Mouse (Mus musculus) hindbrain, embryonic 14.5 days (tissue): ENCODE data around the gene Ube2g1. TPM values are rescaled to one million over a fixed set of nuclear protein-coding genes. Genes with fewer than 3 reads are reported as not detected.

Source experiments
- ATAC-seq: fragments of 200-750 bp; cut with Nextera tagmentation; 2 replicates; pipeline ENCODE4 v1.8.0; 2017; ENCODE audit warnings: moderate number of reproducible peaks, mild to moderate bottlenecking, moderate TSS enrichment, moderate library complexity; ENCODE audit not compliant: low FRiP score
- DNase-seq: peaks from one replicate; pipeline ENCODE4 v3.0.0-alpha.2; 2015; ENCODE audit warnings: low spot score
- H3K27ac ChIP-seq: fragments of 300-500 bp; sonication (generic); 2 replicates; pipeline ENCODE4 v1.5.1; 2014; ENCODE audit warnings: mild to moderate bottlenecking, moderate library complexity
- H3K27me3 ChIP-seq: fragments of 300-500 bp; sonication (generic); 2 replicates; pipeline ENCODE4 v1.6.1; 2014; ENCODE audit warnings: mild to moderate bottlenecking, low read length, mixed read lengths; ENCODE audit not compliant: control insufficient read depth, insufficient read depth
- H3K36me3 ChIP-seq: fragments of 300-500 bp; sonication (generic); replicated peaks from 2 replicates; pipeline ENCODE4 v1.6.1; 2014; ENCODE audit not compliant: control insufficient read depth, insufficient read depth
- H3K4me1 ChIP-seq: fragments of 300-500 bp; sonication (generic); replicated peaks from 2 replicates; pipeline ENCODE4 v1.6.1; 2014; ENCODE audit warnings: antibody characterized with exemption, low read length, mixed read lengths; ENCODE audit not compliant: control insufficient read depth, insufficient read depth
- H3K4me2 ChIP-seq: fragments of 300-500 bp; sonication (generic); replicated peaks from 2 replicates; pipeline ENCODE4 v1.6.1; 2014; ENCODE audit warnings: mild to moderate bottlenecking, moderate library complexity
- H3K4me3 ChIP-seq: fragments of 300-500 bp; sonication (generic); replicated peaks from 2 replicates; pipeline ENCODE4 v1.5.1; 2014; ENCODE audit warnings: mild to moderate bottlenecking, low read length
- H3K9ac ChIP-seq: fragments of 300-500 bp; sonication (generic); 2 replicates; pipeline ENCODE4 v1.6.1; 2014
- H3K9me3 ChIP-seq: fragments of 300-500 bp; sonication (generic); 2 replicates; pipeline ENCODE4 v1.6.1; 2016; ENCODE audit warnings: low read length; ENCODE audit not compliant: control insufficient read depth
- WGBS: fragments of 180-500 bp; shearing (Covaris S2); extraction: QIAGEN DNeasy Blood & Tissue Kit; methylation state at CpG from one replicate; pipeline ENCODE4 v1.1.7; 2014; 5-methylcytosine and 5-hydroxymethylcytosine counted together
- polyA plus RNA-seq: library from polyadenylated mRNA; unstranded; fragments of >200 nt; fragmentation: Nextera tagmentation; extraction: Ambion mirVana; gene quantifications from 2 replicates; pipeline ENCODE4 v1.2.1, GENCODE M21; 2014

Gene Ube2g1
- polyA plus RNA-seq, 1 experiment from 2014 or later, result 92.9 TPM

GRCm38 (mm10) chr11:72645386-72645785 lies 38.3 kb downstream of the Ube2g1 start:
- no peaks in the 10 kb centered on the region for H3K27me3 ChIP-seq
- WGBS, result 91% methylated on average over 5 of the region's 5 CpGs
- H3K36me3 ChIP-seq, result no peaks in the 10 kb centered on the region
- no peak overlapping the region for H3K4me2 ChIP-seq
- DNase-seq, result no peak
- H3K9me3 ChIP-seq, result 0 out of 2 replicates have a peak, but pooled peaks cover 4% of the 10 kb centered on the region
- no peak for ATAC-seq
- H3K9ac ChIP-seq, result no peak overlapping the region
- no peak overlapping the region for H3K4me3 ChIP-seq
- no peak overlapping the region for H3K27ac ChIP-seq
- peaks cover 5% of the 10 kb centered on the region; the same call in 1 of the 2 replicates for H3K4me1 ChIP-seq

- H3K4me2 ChIP-seq, result no peak overlapping the region
- H3K9me3 ChIP-seq, result no peaks in the 10 kb centered on the region
- H3K4me1 ChIP-seq, result no peaks in the 10 kb centered on the region
- no peak overlapping the region for H3K9ac ChIP-seq
- no peaks in the 10 kb centered on the region for H3K27me3 ChIP-seq
- WGBS, result 94% methylated on average over 2 of the region's 2 CpGs
- ATAC-seq, result no peak
- no peak overlapping the region for H3K4me3 ChIP-seq
- no peak for DNase-seq
- H3K36me3 ChIP-seq, result no peaks in the 10 kb centered on the region
- H3K27ac ChIP-seq, result no peak overlapping the region
Observed at GRCm38 (mm10) chr11:72650347-72650746, 43.3 kb downstream of the Ube2g1 start.

- no peak for ATAC-seq
- Histone ChIP-seq H3K4me1 (no peaks in the 10 kb centered on the region), H3K4me2 (no peak overlapping the region), H3K27me3 (no peaks in the 10 kb centered on the region), H3K9ac (no peak overlapping the region), H3K27ac (no peak overlapping the region), H3K9me3 (no peaks in the 10 kb centered on the region), H3K36me3 (no peaks in the 10 kb centered on the region; the same call in 1 of the 2 replicates), H3K4me3 (no peak overlapping the region)
- DNase-seq, result no peak
Observed at GRCm38 (mm10) chr11:72659918-72660317, 52.8 kb downstream of the Ube2g1 start.

GRCm38 (mm10) chr11:72660359-72660758 lies 53.3 kb downstream of the Ube2g1 start:
- Histone ChIP-seq H3K4me3 (no peak overlapping the region), H3K9me3 (no peaks in the 10 kb centered on the region), H3K27ac (no peak overlapping the region), H3K4me1 (no peaks in the 10 kb centered on the region), H3K36me3 (no peaks in the 10 kb centered on the region; the same call in 1 of the 2 replicates), H3K9ac (no peak overlapping the region), H3K27me3 (no peaks in the 10 kb centered on the region), H3K4me2 (no peak overlapping the region)
- 96% methylated on average over 1 of the region's 1 CpGs for WGBS
- ATAC-seq, result no peak
- no peak for DNase-seq

- H3K4me1 ChIP-seq, result no peaks in the 10 kb centered on the region
- H3K4me2 ChIP-seq, result no peak overlapping the region
- WGBS, result 96% methylated on average over 4 of the region's 4 CpGs
- no peak for ATAC-seq
- no peaks in the 10 kb centered on the region for H3K9me3 ChIP-seq
- no peak for DNase-seq
- no peak overlapping the region for H3K27ac ChIP-seq
- no peaks in the 10 kb centered on the region; the same call in 1 of the 2 replicates for H3K36me3 ChIP-seq
- H3K4me3 ChIP-seq, result no peak overlapping the region
- H3K9ac ChIP-seq, result no peak overlapping the region
- H3K27me3 ChIP-seq, result no peaks in the 10 kb centered on the region
Observed at GRCm38 (mm10) chr11:72664641-72665040, 57.6 kb downstream of the Ube2g1 start.

- Histone ChIP-seq H3K27me3 (no peaks in the 10 kb centered on the region), H3K4me3 (no peak overlapping the region), H3K9ac (no peak overlapping the region), H3K36me3 (no peaks in the 10 kb centered on the region), H3K27ac (no peak overlapping the region), H3K4me2 (no peak overlapping the region), H3K4me1 (no peaks in the 10 kb centered on the region), H3K9me3 (no peaks in the 10 kb centered on the region)
- ATAC-seq (no peak), DNase-seq (no peak)
Observed at GRCm38 (mm10) chr11:72670634-72671033, 63.6 kb downstream of the Ube2g1 start.

GRCm38 (mm10) chr11:72671294-72671988 lies 64.4 kb downstream of the Ube2g1 start:
- no peak overlapping the region for H3K9ac ChIP-seq
- H3K4me1 ChIP-seq, result no peaks in the 10 kb centered on the region
- DNase-seq (no peak), ATAC-seq (no peak)
- WGBS, result 83% methylated on average over 6 of the region's 6 CpGs
- H3K4me2 ChIP-seq, result no peak overlapping the region
- no peaks in the 10 kb centered on the region for H3K36me3 ChIP-seq
- H3K27me3 ChIP-seq, result no peaks in the 10 kb centered on the region
- no peak overlapping the region for H3K4me3 ChIP-seq
- H3K27ac ChIP-seq, result no peak overlapping the region
- H3K9me3 ChIP-seq, result no peaks in the 10 kb centered on the region

- Histone ChIP-seq H3K4me3 (no peak overlapping the region), H3K9ac (no peak overlapping the region), H3K9me3 (no peaks in the 10 kb centered on the region), H3K4me1 (no peaks in the 10 kb centered on the region), H3K27ac (no peak overlapping the region), H3K4me2 (no peak overlapping the region), H3K36me3 (no peaks in the 10 kb centered on the region), H3K27me3 (no peaks in the 10 kb centered on the region)
- 93% methylated on average over 1 of the region's 1 CpGs for WGBS
- DNase-seq (no peak), ATAC-seq (no peak)
Observed at GRCm38 (mm10) chr11:72672438-72672837, 65.4 kb downstream of the Ube2g1 start.

GRCm38 (mm10) chr11:72675280-72675679 lies 68.2 kb downstream of the Ube2g1 start:
- DNase-seq, result no peak
- no peak overlapping the region for H3K27ac ChIP-seq
- no peaks in the 10 kb centered on the region; the same call in 1 of the 2 replicates for H3K36me3 ChIP-seq
- ATAC-seq, result no peak
- H3K4me1 ChIP-seq, result no peaks in the 10 kb centered on the region
- no peak overlapping the region for H3K9ac ChIP-seq
- H3K9me3 ChIP-seq, result no peaks in the 10 kb centered on the region
- no peak overlapping the region for H3K4me2 ChIP-seq
- H3K27me3 ChIP-seq, result no peaks in the 10 kb centered on the region
- 65% methylated on average over 2 of the region's 2 CpGs for WGBS
- no peak overlapping the region for H3K4me3 ChIP-seq

GRCm38 (mm10) chr11:72680726-72681125 lies 73.6 kb downstream of the Ube2g1 start:
- Histone ChIP-seq H3K9ac (no peak overlapping the region), H3K4me3 (no peak overlapping the region), H3K36me3 (peaks cover 28% of the 10 kb centered on the region), H3K4me1 (no peaks in the 10 kb centered on the region), H3K9me3 (no peaks in the 10 kb centered on the region), H3K27me3 (no peaks in the 10 kb centered on the region), H3K27ac (no peak overlapping the region), H3K4me2 (no peak overlapping the region)
- ATAC-seq (no peak), DNase-seq (no peak)
